Mouse (Mus musculus) ES-Bruce4 (cell line): Measurements from ENCODE around the gene Olfr1330.

Experiments used
- CTCF ChIP-seq: IDR thresholded peaks from one replicate; pipeline ENCODE4 v1.8.1; 2011; ENCODE audit warnings: low read depth, low read length
- POLR2A ChIP-seq: IDR thresholded peaks from one replicate; pipeline ENCODE4 v1.8.1; 2011; ENCODE audit warnings: low read length; ENCODE audit not compliant: insufficient read depth

- TF ChIP-seq POLR2A (no peak), CTCF (no peak)
Observed at GRCm38 (mm10) chr4:118867566-118867965, 20.8 kb upstream of the Olfr1330 start.
